Mouse (Mus musculus) heart, adult 18-20 months (tissue): ENCODE measurements around the gene Rnf180. TPM values are rescaled to one million over a fixed set of nuclear protein-coding genes. Genes with fewer than 3 reads are reported as not detected.
"Not testable (repeated sequence)": the region's sequence is repeated elsewhere in the genome, so short reads cannot be mapped to it uniquely, and the experiment has no call there.

ENCODE experiments used
- DNase-seq, 2 experiments: peaks; one replicate each; pipeline ENCODE4 v3.0.0; 2021 to 2022; ENCODE audit warnings: mixed read lengths in 1 of 2
- long read RNA-seq, 2 experiments: library from polyadenylated mRNA; stranded (forward); transcript quantifications; one replicate each; pipeline ENCODE4 v2.0.0; 2021
- total RNA-seq, 2 experiments: library from RNA; stranded (reverse); gene quantifications; 2 replicates each; pipeline ENCODE4 v1.2.3; 2021

Gene Rnf180
- 1 to 10 TPM; 2.3 TPM for total RNA-seq
- long read RNA-seq, experiment 1, partial matches to known transcripts, result 2 of 6 reads
- long read RNA-seq, experiment 1, other reads (novel, unspliced or antisense), result 4 of 6 reads
- long read RNA-seq, experiment 2, partial matches to known transcripts, result 0 of 2 reads
- long read RNA-seq, experiment 2, other reads (novel, unspliced or antisense), result 1 of 2 reads

GRCm38 (mm10) chr13:105294715-105295114 lies at the start of gene Rnf180:
Rnf180 (minus strand) TSS chr13:105294815.
- no peak for DNase-seq

DNA sequence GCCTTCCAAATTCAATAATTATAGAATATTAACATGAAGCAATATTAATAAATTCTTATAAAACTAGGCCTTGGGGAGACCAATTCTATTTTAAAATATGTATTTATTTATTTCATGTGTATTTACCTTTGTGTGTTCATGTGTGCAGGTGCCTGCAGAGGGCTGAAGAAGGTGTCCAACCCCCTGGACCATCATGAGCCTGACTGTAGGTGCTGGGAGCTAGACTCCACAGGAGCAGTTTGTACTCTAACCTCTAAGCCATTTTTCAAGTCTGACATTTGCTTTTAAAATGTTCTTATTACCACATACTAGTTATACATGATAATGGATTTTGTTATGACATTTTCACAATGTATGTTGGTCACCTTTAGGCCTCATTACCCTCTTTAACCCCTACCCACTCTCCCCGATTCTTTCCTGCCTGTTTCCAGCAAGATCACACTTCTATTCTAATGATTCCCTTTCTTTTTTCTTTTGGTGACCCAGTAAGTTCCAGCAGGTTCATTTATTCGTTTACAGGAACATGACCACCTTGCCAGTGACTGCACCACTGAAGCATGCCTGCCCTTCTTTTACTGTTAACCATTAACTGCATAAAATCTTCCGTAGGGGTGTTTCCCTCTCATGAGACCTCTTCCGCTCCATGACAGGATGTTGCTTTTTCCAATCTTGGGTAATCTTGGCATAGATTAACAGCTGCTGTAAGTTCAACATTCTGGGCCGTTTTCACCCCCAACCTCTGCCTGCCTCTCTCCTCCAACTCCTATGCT lies 36.8 kb upstream of the Rnf180 start:
- no peak for DNase-seq

DNA sequence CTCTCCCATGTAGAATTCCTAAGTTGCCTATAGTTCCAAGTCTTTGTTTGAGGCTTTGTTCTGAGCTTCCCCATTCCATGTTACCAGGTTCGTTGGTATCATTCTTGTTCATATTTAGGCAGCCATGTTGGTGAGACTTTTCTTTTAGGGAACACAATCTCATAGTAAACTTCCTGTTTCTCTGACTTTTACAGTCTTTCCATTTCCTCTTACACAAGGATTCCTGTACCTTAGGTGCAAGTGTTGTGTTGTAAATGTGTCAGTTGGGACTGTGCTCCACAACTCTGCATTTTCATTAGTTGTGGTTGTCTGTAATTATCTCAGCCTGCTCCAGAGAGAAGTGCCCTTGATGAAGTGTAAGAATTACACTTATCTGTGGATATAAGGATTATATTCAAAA lies 32.3 kb upstream of the Rnf180 start:
- no peak for DNase-seq

- no peak for DNase-seq
Measured at GRCm38 (mm10) chr13:105316926-105317325, 22.3 kb upstream of the Rnf180 start.

GRCm38 (mm10) chr13:105316009-105316408 lies 21.4 kb upstream of the Rnf180 start:
- DNase-seq, result no peak

GRCm38 (mm10) chr13:105312763-105313162 lies 18.1 kb upstream of the Rnf180 start:
- no peak for DNase-seq

DNA sequence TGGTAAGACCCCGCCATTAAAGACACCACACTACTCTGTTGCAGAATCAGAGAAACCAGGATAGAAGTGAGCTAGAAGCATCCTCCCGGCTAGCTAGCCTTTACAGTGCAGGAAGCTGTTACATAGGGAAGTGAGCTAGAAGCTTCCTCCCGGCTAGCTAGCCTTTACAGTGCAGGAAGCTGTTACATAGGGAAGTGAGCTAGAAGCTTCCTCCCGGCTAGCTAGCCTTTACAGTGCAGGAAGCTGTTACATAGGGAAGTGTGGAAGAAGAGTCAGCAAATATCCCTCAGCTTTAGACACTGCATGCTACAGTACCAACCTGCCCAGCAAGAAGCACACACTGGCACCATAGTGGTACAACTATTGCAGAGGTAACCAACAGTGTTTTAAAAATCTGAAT lies 15.9 kb upstream of the Rnf180 start:
- DNase-seq, result not testable (repeated sequence)

- no peak for DNase-seq
Measured at GRCm38 (mm10) chr13:105305513-105305912, 10.9 kb upstream of the Rnf180 start.

DNA sequence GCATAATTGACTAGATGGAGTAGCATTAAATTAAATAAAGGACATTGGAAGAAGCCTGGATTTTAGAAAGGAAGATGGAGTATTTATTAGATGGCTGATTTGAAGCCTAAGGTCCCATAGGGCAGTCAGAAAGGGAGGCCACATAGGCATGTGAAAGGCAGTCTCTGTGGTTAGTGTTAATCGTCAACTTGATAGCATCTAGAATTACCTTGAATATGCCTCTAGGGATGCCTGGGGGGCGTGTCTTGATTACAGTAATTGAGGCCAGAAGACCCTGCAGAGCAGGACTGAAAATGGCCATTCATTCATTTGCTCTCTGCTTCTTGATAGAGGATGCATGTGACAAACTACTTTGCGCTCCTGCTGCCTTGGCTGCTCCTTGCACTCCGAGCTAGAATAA lies 9.4 kb upstream of the Rnf180 start:
- no peak for DNase-seq

DNA sequence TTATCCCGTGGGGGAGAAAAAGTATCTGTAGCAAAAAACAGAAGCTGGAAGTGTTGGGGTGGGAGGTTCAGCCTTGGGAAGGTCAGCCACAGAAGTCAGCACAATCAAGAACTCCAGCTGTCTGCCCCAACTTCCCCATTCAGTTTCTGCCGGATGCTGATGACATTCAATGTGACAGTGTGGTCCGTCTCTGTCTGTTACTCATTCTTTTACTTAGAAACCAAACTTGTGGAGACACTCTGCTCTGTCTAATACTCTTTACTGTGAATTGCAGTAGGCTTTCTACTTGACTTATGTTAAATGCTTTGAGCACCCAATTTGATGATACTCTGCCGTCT lies 5.4 kb upstream of the Rnf180 start:
- DNase-seq, result peak in 1 of 2 experiments; percentile 67

GRCm38 (mm10) chr13:105299162-105300008 lies 4.8 kb upstream of the Rnf180 start:
- DNase-seq, result peak in 1 of 2 experiments; percentile 7

- peak; percentile 17 to 25 for DNase-seq
Measured at GRCm38 (mm10) chr13:105293781-105294667, 591 bp downstream of the Rnf180 start.

- DNase-seq, result peak; percentile 25 to 44
Measured at GRCm38 (mm10) chr13:105291816-105292215, 2.8 kb downstream of the Rnf180 start.

DNA sequence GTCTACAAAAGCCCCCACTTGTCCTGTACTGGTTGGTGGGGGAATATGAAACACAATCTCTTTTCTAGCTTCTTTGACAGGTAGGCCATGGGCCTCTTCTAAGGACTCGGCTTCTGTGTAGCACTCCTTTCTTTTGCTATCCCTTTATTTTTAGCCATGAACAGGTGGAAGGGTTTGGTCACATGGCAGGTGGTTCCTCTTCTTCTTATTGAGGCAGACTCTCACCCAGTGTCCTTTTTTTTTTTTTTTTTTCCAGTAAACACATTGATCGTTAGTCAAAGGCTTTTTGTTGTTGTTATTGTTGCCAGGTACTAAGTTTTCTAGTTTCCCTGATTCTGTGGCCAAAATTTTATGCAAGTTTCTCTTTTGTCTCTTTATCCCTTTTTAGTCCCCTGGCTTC lies 4.0 kb downstream of the Rnf180 start:
- no peak for DNase-seq

DNA sequence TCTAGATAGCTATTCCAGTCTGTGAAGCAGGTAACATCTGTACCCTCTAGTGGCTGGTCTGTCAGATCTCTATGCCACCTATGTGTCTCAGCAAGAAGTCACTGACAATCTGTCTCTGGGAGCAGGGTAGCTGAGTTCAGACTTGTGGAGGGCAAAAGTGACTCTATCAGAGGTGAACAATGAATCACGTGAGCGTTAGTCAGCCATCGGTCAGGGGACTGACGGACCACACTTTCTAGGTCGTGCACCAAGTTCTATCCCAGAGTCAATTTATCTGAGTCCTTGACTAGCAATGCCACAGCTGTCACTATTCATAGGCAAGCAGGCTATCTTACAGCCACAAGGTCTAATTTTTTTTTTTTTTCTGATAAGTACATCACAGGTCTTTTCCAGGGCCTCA lies 4.6 kb downstream of the Rnf180 start:
- DNase-seq, result no peak

DNA sequence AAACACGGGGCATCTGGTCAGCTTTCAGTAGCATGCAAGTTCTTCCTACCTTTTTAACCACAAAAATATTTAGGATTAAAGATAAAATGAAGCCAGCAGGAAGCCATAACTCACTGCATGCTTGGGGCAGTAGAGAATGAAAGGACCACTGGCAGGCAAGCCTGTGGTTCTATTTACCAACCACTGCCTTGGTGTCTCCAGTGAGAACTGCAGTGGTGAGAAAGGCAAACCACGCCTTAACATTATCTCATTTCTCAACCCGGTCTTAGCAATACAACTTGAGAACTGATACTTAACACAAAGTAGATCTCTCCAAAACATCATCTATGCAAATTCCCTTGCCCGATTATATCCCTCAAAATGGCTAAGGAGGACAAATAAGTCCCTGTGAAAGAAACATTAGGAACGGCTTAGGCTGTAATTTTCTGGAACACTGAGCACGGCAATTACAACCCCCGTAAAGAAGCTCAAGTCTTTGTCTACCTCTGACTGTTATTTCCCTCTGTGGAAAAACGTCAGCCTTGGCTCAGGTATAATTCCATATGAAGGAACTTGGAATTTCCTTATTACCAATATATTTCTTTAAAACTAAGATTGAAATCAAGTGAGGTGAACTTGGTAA lies 15.1 kb downstream of the Rnf180 start:
- DNase-seq, result no peak

- no peak for DNase-seq
Measured at GRCm38 (mm10) chr13:105270394-105271094, 24.1 kb downstream of the Rnf180 start.

- DNase-seq, result no peak
Measured at GRCm38 (mm10) chr13:105267464-105267863, 27.2 kb downstream of the Rnf180 start.

DNA sequence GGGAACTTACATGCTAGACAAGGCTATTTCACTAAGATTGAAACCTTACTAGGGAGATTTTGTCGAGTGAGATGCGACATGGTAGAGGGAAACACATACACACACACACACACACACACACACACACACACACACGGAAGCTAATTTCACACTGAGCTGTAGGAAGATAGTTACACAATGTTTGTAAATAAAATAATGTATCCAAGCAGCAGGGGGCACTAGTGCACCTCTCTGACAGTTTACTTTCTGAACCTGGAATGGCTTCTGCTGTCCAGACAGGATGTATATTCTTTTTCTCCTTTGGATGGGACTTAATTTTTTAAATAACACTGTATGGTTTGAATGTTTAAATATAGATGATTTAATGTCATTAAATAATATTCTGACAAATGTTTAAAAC lies 27.9 kb downstream of the Rnf180 start:
- DNase-seq, result peak; percentile 19 to 71

DNA sequence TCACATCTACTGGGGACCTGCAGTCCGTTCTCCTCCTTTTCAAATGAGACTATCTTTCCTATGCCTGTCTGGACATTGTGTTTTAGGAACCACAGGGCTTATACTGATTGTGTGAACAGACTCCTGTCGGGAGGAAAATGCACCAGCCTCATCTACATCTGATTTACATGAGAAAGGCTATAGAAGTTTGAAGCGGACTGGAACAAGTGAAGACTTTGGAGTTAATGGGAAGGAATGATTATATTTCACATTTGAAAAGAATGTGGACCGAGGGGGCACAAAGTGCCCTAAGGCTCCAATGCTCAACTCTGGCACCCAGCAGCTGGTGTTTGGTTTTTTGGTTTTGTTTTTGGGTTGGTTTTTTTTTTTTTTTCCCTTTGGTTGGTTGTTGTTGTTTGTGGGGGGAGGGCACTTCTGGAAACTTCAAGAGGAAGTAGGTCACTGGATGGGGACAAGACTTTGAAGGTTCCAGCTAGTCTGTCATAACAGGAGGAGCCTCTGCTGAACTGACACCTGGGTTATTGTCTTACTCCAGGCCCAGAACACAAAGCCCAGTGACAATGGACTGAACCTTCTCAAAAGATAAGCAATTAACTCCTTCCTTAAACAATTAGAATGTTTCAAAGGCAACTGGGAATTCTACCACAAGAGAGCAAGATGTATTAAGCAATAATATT lies 37.7 kb downstream of the Rnf180 start:
- no peak for DNase-seq
